Mouse (Mus musculus) layer of hippocampus, adult 2 months (tissue): ENCODE measurements around the gene Trnau1ap. TPM values are rescaled to one million over a fixed set of nuclear protein-coding genes. Genes with fewer than 3 reads are reported as not detected.
"Not testable (repeated sequence)": the region's sequence is repeated elsewhere in the genome, so short reads cannot be mapped to it uniquely, and the experiment has no call there.

Experiments
- DNase-seq, 2 experiments: peaks; one replicate each; pipeline ENCODE4 v3.0.0; 2022; ENCODE audit warnings: low spot score in 2 of 2
- H3K27ac ChIP-seq: fragments of 200-600 bp; 2 replicates; pipeline ENCODE4 v1.8.1; 2022
- H3K4me3 ChIP-seq: fragments of 200-600 bp; 2 replicates; pipeline ENCODE4 v1.8.1; 2022; ENCODE audit warnings: mild to moderate bottlenecking
- CTCF ChIP-seq: fragments of 200-600 bp; conservative IDR thresholded peaks from 2 replicates; pipeline ENCODE4 v1.8.1; 2022; ENCODE audit warnings: antibody characterized with exemption, mild to moderate bottlenecking, moderate library complexity
- total RNA-seq, 2 experiments: library from RNA; stranded (reverse); gene quantifications; 2 replicates each; pipeline ENCODE4 v1.2.3; 2021

Gene Trnau1ap
- total RNA-seq, 2 experiments from 2014 or later = 20.7 to 26.0 TPM

- peak overlapping the region; percentile 90 for H3K27ac ChIP-seq
- H3K4me3 ChIP-seq = peak overlapping the region; percentile 63
- DNase-seq = no peak
- TF ChIP-seq CTCF = no peak
Observed at GRCm38 (mm10) chr4:132329835-132330354, 557 bp upstream of the Trnau1ap start.

- Histone ChIP-seq H3K4me3 (peak overlapping the region; percentile 63), H3K27ac (peak overlapping the region; percentile 90)
- no peak for DNase-seq
- no peak for TF ChIP-seq CTCF
Observed at GRCm38 (mm10) chr4:132328391-132328982, 851 bp downstream of the Trnau1ap start.

GRCm38 (mm10) chr4:132326481-132326880, 2.9 kb downstream of the Trnau1ap start:
- no peak for DNase-seq
- H3K4me3 ChIP-seq = no peak overlapping the region
- no peak for TF ChIP-seq CTCF

GRCm38 (mm10) chr4:132315711-132316110, 13.6 kb downstream of the Trnau1ap start:
- H3K4me3 ChIP-seq = no peak overlapping the region
- H3K27ac ChIP-seq = no peak overlapping the region
- DNase-seq = no peak
- no peak for TF ChIP-seq CTCF

More at GRCm38 (mm10) chr4:132326481-132326880, 2.9 kb downstream of the Trnau1ap start:
- H3K27ac ChIP-seq = no peak overlapping the region

GRCm38 (mm10) chr4:132312627-132313026, 16.7 kb downstream of the Trnau1ap start:
- no peak for DNase-seq
- H3K4me3 ChIP-seq = no peak overlapping the region
- H3K27ac ChIP-seq = no peak overlapping the region
- no peak for TF ChIP-seq CTCF

GRCm38 (mm10) chr4:132311801-132312200, 17.5 kb downstream of the Trnau1ap start:
- Histone ChIP-seq H3K27ac (no peak overlapping the region), H3K4me3 (no peak overlapping the region)
- DNase-seq = no peak
- no peak for TF ChIP-seq CTCF

GRCm38 (mm10) chr4:132311209-132311608, 18.1 kb downstream of the Trnau1ap start:
- Histone ChIP-seq H3K4me3 (no peak overlapping the region), H3K27ac (no peak overlapping the region)
- DNase-seq = no peak
- no peak for TF ChIP-seq CTCF

- Histone ChIP-seq H3K4me3 (peak overlapping the region; percentile 88), H3K27ac (peak overlapping the region; percentile 97)
- peak; percentile 78 for TF ChIP-seq CTCF
- no peak for DNase-seq
Observed at GRCm38 (mm10) chr4:132309849-132310472, 19.4 kb downstream of the Trnau1ap start.

GRCm38 (mm10) chr4:132309140-132309848, 20.0 kb downstream of the Trnau1ap start:
- peak overlapping the region; percentile 97 for H3K27ac ChIP-seq
- H3K4me3 ChIP-seq = peak overlapping the region; percentile 88
- no peak for TF ChIP-seq CTCF
- DNase-seq = no peak

GRCm38 (mm10) chr4:132308437-132309139, 20.8 kb downstream of the Trnau1ap start:
- peak; percentile 91 to 94 for DNase-seq
- H3K4me3 ChIP-seq = peak overlapping the region; percentile 88
- H3K27ac ChIP-seq = peak overlapping the region; percentile 97
- no peak for TF ChIP-seq CTCF

- no peak overlapping the region for H3K4me3 ChIP-seq
- H3K27ac ChIP-seq = no peak overlapping the region
- DNase-seq = no peak
- no peak for TF ChIP-seq CTCF
Observed at GRCm38 (mm10) chr4:132306004-132306403, 23.3 kb downstream of the Trnau1ap start.

GRCm38 (mm10) chr4:132305276-132305675, 24.1 kb downstream of the Trnau1ap start:
- TF ChIP-seq CTCF = no peak
- DNase-seq = no peak
- Histone ChIP-seq H3K4me3 (no peak overlapping the region), H3K27ac (no peak overlapping the region)

- not testable (repeated sequence) for DNase-seq, H3K27ac ChIP-seq
- TF ChIP-seq CTCF = 0 out of 2 replicates have a peak, but pooled peaks have one; percentile 3
- peak overlapping the region; percentile 61 for H3K4me3 ChIP-seq
Observed at GRCm38 (mm10) chr4:132303484-132303883, 25.9 kb downstream of the Trnau1ap start.
